Mouse (Mus musculus) hematopoietic stem cell, adult 5-6 weeks (primary cell): ENCODE measurements at regions not wholly inside any gene's neighbourhood (a gene's known extent, or its start where the extent isn't known, plus 50 kb on each side); places are given as distances from the start of the nearest gene placed in this dataset.

Experiments
- ATAC-seq, 2 experiments: fragments of 125-278 bp in 1 of 2; replicated peaks in 1 of 2; 2 replicates each; pipeline ENCODE4 v1.8.0; 2016 to 2017; ENCODE audit warnings: inconsistent platforms in 2 of 2, mild to moderate bottlenecking in 2 of 2, moderate number of reproducible peaks in 2 of 2, low read depth in 1 of 2, moderate TSS enrichment in 1 of 2; ENCODE audit not compliant: low FRiP score in 2 of 2, poor library complexity in 2 of 2, severe bottlenecking in 2 of 2, insufficient read depth in 1 of 2, low TSS enrichment in 1 of 2

- no peak for ATAC-seq
Measured at GRCm38 (mm10) chr6:133170548-133170947, 65.8 kb downstream of the Smim10l1 start.

- ATAC-seq: no peak
Measured at GRCm38 (mm10) chr6:133171286-133171685, 66.6 kb downstream of the Smim10l1 start.

DNA sequence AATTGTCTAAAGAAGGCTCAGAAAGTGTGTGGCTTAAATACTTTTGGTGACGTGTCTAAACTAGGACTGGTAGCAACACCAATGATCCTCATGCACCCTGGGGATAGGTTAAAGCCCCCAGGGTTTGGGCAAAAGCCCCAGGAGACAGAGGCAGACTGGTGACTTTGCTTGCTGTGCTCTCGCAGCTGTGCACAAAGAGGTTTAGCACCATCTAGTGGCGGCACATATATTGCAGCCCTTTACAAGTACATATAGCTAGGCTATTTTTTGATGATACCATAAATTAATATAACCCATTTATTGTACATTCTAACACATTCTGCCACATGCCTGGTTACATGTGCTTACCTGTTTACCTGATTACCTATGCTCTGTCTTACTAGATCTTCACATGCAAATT, 85.8 kb upstream of the 5530400C23Rik start:
- ATAC-seq: peak; percentile 51 to 62; a peak in 3 of 4 replicates
